Mouse (Mus musculus) G1E (cell line): Measurements from ENCODE around the gene Actr8.

ENCODE experiments used
- CTCF ChIP-seq: IDR thresholded peaks from 2 replicates; pipeline ENCODE4 v1.5.1; 2012; ENCODE audit warnings: low read depth, low read length, inconsistent platforms, mixed read lengths
- TAL1 ChIP-seq: conservative IDR thresholded peaks from 2 replicates; pipeline ENCODE4 v1.6.1; 2012; ENCODE audit warnings: low read depth, low read length, inconsistent platforms, mixed read lengths

GRCm38 (mm10) chr14:30054922-30055321 is 76.8 kb downstream of the Actr8 start:
- no peak for TF ChIP-seq CTCF
- no peak for TF ChIP-seq TAL1
